Mouse (Mus musculus) c-Kit-negative CD71-positive TER-119-positive erythroid progenitor cells, embryonic 14.5 days (primary cell): Measurements from ENCODE around the gene Scnn1a.

Experiments
- DNase-seq: peaks from one replicate; pipeline ENCODE4 v3.0.0-alpha.2; 2013; ENCODE audit warnings: low read depth, low spot score

The Scnn1a gene

GRCm38 (mm10) chr6:125308921-125309320, 11.5 kb upstream of the Scnn1a start:
- no peak for DNase-seq

- DNase-seq: no peak
Observed at GRCm38 (mm10) chr6:125309406-125309805, 11.1 kb upstream of the Scnn1a start.

- no peak for DNase-seq
Observed at GRCm38 (mm10) chr6:125312171-125312570, 8.3 kb upstream of the Scnn1a start.

GRCm38 (mm10) chr6:125312581-125313355, 7.7 kb upstream of the Scnn1a start:
- no peak for DNase-seq

- no peak for DNase-seq
Observed at GRCm38 (mm10) chr6:125313546-125314230, 6.8 kb upstream of the Scnn1a start, which contains the start of gene Ltbr. Gene Ltbr, minus strand, starts transcription at chr6:125313885.

GRCm38 (mm10) chr6:125314231-125314563, 6.3 kb upstream of the Scnn1a start:
- no peak for DNase-seq

- DNase-seq: no peak
Observed at GRCm38 (mm10) chr6:125314746-125315145, 5.7 kb upstream of the Scnn1a start.

- DNase-seq: no peak
Observed at GRCm38 (mm10) chr6:125317077-125317476, 3.4 kb upstream of the Scnn1a start.

GRCm38 (mm10) chr6:125318981-125319918, 1.2 kb upstream of the Scnn1a start:
- DNase-seq: no peak

- DNase-seq: no peak
Observed at GRCm38 (mm10) chr6:125319919-125320296, 551 bp upstream of the Scnn1a start.

GRCm38 (mm10) chr6:125321114-125321855, 826 bp downstream of the Scnn1a start:
- DNase-seq: no peak

GRCm38 (mm10) chr6:125322794-125323193, 2.3 kb downstream of the Scnn1a start:
- DNase-seq: no peak

GRCm38 (mm10) chr6:125323547-125323946, 3.1 kb downstream of the Scnn1a start:
- DNase-seq: no peak

GRCm38 (mm10) chr6:125325337-125325736, 4.9 kb downstream of the Scnn1a start:
- no peak for DNase-seq

GRCm38 (mm10) chr6:125328243-125328642, 7.8 kb downstream of the Scnn1a start:
- no peak for DNase-seq

- no peak for DNase-seq
Observed at GRCm38 (mm10) chr6:125330626-125331326, 10.3 kb downstream of the Scnn1a start.

GRCm38 (mm10) chr6:125333112-125333899, 12.8 kb downstream of the Scnn1a start:
- no peak for DNase-seq

GRCm38 (mm10) chr6:125334356-125334755, 13.9 kb downstream of the Scnn1a start:
- no peak for DNase-seq

- no peak for DNase-seq
Observed at GRCm38 (mm10) chr6:125338791-125339660, 18.6 kb downstream of the Scnn1a start.
